Mouse (Mus musculus) heart, adult 2 months (tissue): ENCODE data around the gene Cyp26b1. TPM values are rescaled to one million over a fixed set of nuclear protein-coding genes. Genes with fewer than 3 reads are reported as not detected.
A peak's percentile ranks its signal among the peaks of the same experiment; 100 is the strongest.

Source experiments
- DNase-seq, 2 experiments: peaks; one replicate each; pipeline ENCODE4 v3.0.0; 2021
- H3K27ac ChIP-seq: fragments of 200-600 bp; 2 replicates; pipeline ENCODE4 v1.8.1; 2022
- H3K27me3 ChIP-seq: fragments of 200-500 bp; 2 replicates; pipeline ENCODE4 v1.6.1; 2012; ENCODE audit warnings: mild to moderate bottlenecking, low read length, inconsistent platforms, mixed read lengths; ENCODE audit not compliant: control insufficient read depth, insufficient read depth
- H3K36me3 ChIP-seq: fragments of 200-500 bp; 2 replicates; pipeline ENCODE4 v1.6.1; 2012; ENCODE audit warnings: low read length, inconsistent platforms; ENCODE audit not compliant: control insufficient read depth, insufficient read depth
- H3K4me1 ChIP-seq: fragments of 200-500 bp; 2 replicates; pipeline ENCODE4 v1.6.1; 2011; ENCODE audit warnings: low read length; ENCODE audit not compliant: control insufficient read depth, insufficient read depth
- H3K4me3 ChIP-seq: fragments of 200-600 bp; 2 replicates; pipeline ENCODE4 v1.8.1; 2022
- H3K79me2 ChIP-seq: fragments of 200-500 bp; replicated peaks from 2 replicates; pipeline ENCODE4 v1.6.1; 2012; ENCODE audit warnings: mild to moderate bottlenecking, inconsistent platforms, low read length, moderate library complexity, mixed read lengths; ENCODE audit not compliant: control insufficient read depth, insufficient read depth
- H3K9ac ChIP-seq: fragments of 200-500 bp; 2 replicates; pipeline ENCODE4 v1.6.1; 2012; ENCODE audit warnings: low read depth, mild to moderate bottlenecking, control low read depth, inconsistent platforms, low read length, mixed read lengths
- CTCF ChIP-seq: fragments of 200-600 bp; IDR thresholded peaks from 2 replicates; pipeline ENCODE4 v1.8.1; 2022; ENCODE audit warnings: antibody characterized with exemption, mild to moderate bottlenecking, moderate library complexity
- EP300 ChIP-seq: fragments of 200-500 bp; IDR thresholded peaks from 2 replicates; pipeline ENCODE4 v1.6.1; 2011; ENCODE audit warnings: low read depth, low read length, control low read depth; ENCODE audit not compliant: insufficient read depth
- POLR2A ChIP-seq: fragments of 200-500 bp; IDR thresholded peaks from 2 replicates; pipeline ENCODE4 v1.6.1; 2011; ENCODE audit warnings: mild to moderate bottlenecking, low read depth, low read length, control low read depth; ENCODE audit not compliant: insufficient read depth
- WGBS: fragments of 180-500 bp; shearing (Covaris S2); methylation state at CpG from one replicate; pipeline ENCODE4 v1.1.7; 2018; 5-methylcytosine and 5-hydroxymethylcytosine counted together
- intact Hi-C: fragments of 180-260 bp; cut with DNase I; formaldehyde crosslinking; loops from one replicate; pipeline ENCODE4 v1.15.1; 2025
- polyA plus RNA-seq: library from polyadenylated mRNA; depleted of rRNA; stranded (reverse); fragments of >200 nt; gene quantifications from 2 replicates; pipeline ENCODE4 v1.2.3, GENCODE M21; 2012
- total RNA-seq, 2 experiments: library from RNA; stranded (reverse); gene quantifications; 2 replicates each; pipeline ENCODE4 v1.2.3; 2021

Cyp26b1 gene
- total and polyA plus RNA-seq, 3 experiments, result 1.8 to 41.4 (median 17.1) TPM

- TF ChIP-seq CTCF, result no peak; the same call in none of the 2 replicates
- peak; percentile 83 for TF ChIP-seq EP300
- TF ChIP-seq POLR2A, result 0 out of 2 replicates have a peak, but pooled peaks have one; percentile 18
- H3K79me2 ChIP-seq, result no peaks in the 10 kb centered on the region
- 4% methylated on average over 39 of the region's 39 CpGs for WGBS
- peak overlapping the region; percentile 22; the same call in 1 of the 2 replicates for H3K4me3 ChIP-seq
- no peak overlapping the region for H3K9ac ChIP-seq
- H3K27ac ChIP-seq, result no peak overlapping the region; the same call in 1 of the 2 replicates
- peaks cover 10% of the 10 kb centered on the region for H3K4me1 ChIP-seq
- H3K27me3 ChIP-seq, result peaks cover 6% of the 10 kb centered on the region; the same call in 1 of the 2 replicates
- H3K36me3 ChIP-seq, result no peaks in the 10 kb centered on the region
- intact Hi-C loops, result loop anchor here (1.0 to 10.0 kb wide), 8 partner anchors 41 to 494 kb away; no protein-coding TSS in a partner anchor
- DNase-seq, result peak; percentile 86 to 89
These were observed 3.7 kb downstream of the Cyp26b1 start for GRCm38 (mm10) chr6:84589742-84590686.

- Histone ChIP-seq H3K36me3 (no peaks in the 10 kb centered on the region), H3K9ac (peak overlapping the region; percentile 29), H3K79me2 (no peaks in the 10 kb centered on the region), H3K4me1 (peaks cover 11% of the 10 kb centered on the region), H3K27ac (peak overlapping the region; percentile 55; the same call in 1 of the 2 replicates), H3K27me3 (peaks cover 6% of the 10 kb centered on the region; the same call in 1 of the 2 replicates), H3K4me3 (peak overlapping the region; percentile 55)
- TF ChIP-seq POLR2A (peak; percentile 68), EP300 (0 out of 2 replicates have a peak, but pooled peaks have one; percentile 53), CTCF (no peak)
- intact Hi-C loops, result loop anchor here (1.0 to 10.0 kb wide), 3 partner anchors 52 to 493 kb away; no protein-coding TSS in a partner anchor
- 1% methylated on average over 54 of the region's 54 CpGs for WGBS
- peak; percentile 79 for DNase-seq
These were observed 4.6 kb downstream of the Cyp26b1 start for GRCm38 (mm10) chr6:84588895-84589652.

GRCm38 (mm10) chr6:84588221-84588894, 5.3 kb downstream of the Cyp26b1 start:
- peaks cover 6% of the 10 kb centered on the region; the same call in 1 of the 2 replicates for H3K27me3 ChIP-seq
- DNase-seq, result peak; percentile 37 to 59

GRCm38 (mm10) chr6:84587471-84588101, 6.1 kb downstream of the Cyp26b1 start:
- Histone ChIP-seq H3K9ac (peak overlapping the region; percentile 73), H3K27me3 (peaks cover 6% of the 10 kb centered on the region; the same call in 1 of the 2 replicates)

More at GRCm38 (mm10) chr6:84588221-84588894, 5.3 kb downstream of the Cyp26b1 start:
- no peaks in the 10 kb centered on the region for H3K79me2 ChIP-seq
- H3K36me3 ChIP-seq, result no peaks in the 10 kb centered on the region
- peak overlapping the region; percentile 55 for H3K4me3 ChIP-seq
- 1% methylated on average over 41 of the region's 41 CpGs for WGBS
- peak overlapping the region; percentile 55 for H3K27ac ChIP-seq
- peaks cover 13% of the 10 kb centered on the region for H3K4me1 ChIP-seq
- intact Hi-C loops, result loop anchor here (2.0 to 10.0 kb wide), 2 partner anchors 52 to 324 kb away; no protein-coding TSS in a partner anchor
- peak overlapping the region; percentile 73 for H3K9ac ChIP-seq
- TF ChIP-seq CTCF (no peak), POLR2A (no peak), EP300 (no peak)

More at GRCm38 (mm10) chr6:84587471-84588101, 6.1 kb downstream of the Cyp26b1 start:
- Histone ChIP-seq H3K4me1 (peaks cover 18% of the 10 kb centered on the region), H3K27ac (peak overlapping the region; percentile 55), H3K36me3 (no peaks in the 10 kb centered on the region), H3K4me3 (peak overlapping the region; percentile 55), H3K79me2 (no peaks in the 10 kb centered on the region)
- under 1% methylated on average over 51 of the region's 51 CpGs for WGBS
- peak; percentile 81 to 82 for DNase-seq
- TF ChIP-seq EP300 (no peak), POLR2A (no peak), CTCF (peak; percentile 38)
- intact Hi-C loops, result loop anchor here (2.0 to 10.0 kb wide), 2 partner anchors 53 to 323 kb away; no protein-coding TSS in a partner anchor
